Mouse (Mus musculus): ENCODE data around the gene Gm49378. TPM values are rescaled to one million over a fixed set of nuclear protein-coding genes. Genes with fewer than 3 reads are reported as not detected.

Gm49378 gene
- total and polyA plus RNA-seq, 3 experiments, result 0.17 to 11.7 (median 8.7) TPM

DNA sequence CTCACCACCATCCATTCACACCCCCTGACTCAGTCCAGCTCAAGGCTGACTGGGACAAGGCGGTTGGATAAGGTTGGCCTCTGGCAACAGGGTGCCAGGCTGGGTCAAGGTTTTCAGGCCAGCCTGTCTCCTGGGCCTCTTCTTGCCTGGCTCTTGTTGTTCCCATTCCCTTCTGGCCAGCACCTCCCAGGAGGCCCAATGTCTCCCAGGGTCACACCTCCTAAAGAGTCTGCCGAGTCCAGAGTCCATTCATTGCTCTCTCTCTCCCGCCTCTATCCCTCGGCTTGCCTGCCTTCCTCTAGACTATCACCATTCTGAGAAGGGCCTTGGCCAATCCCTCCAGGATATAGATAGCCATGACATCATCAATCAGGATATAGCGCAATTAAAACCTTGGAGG lies 20.3 kb upstream of the Gm49378 start:
- in situ Hi-C loops (cut with MboI; ENCODE audit: low pct_ligation_motif_present, low pct_unique_long_range_greater_than_20kb, low sequenced_read_pairs) (no loop called here), dilution Hi-C loops (cut with MboI; ENCODE audit: extremely low pct_ligation_motif_present, extremely low pct_unique_long_range_greater_than_20kb, low sequenced_read_pairs) (no loop called here)
- H3K4me2 ChIP-seq (ENCODE audit: insufficient read depth, low read depth, poor library complexity, severe bottlenecking), result no peak overlapping the region
- H3K9me3 ChIP-seq (replicated peaks; ENCODE audit: low read length), result no peaks in the 10 kb centered on the region
- H3K27me3 ChIP-seq (replicated peaks), result no peaks in the 10 kb centered on the region
- H3K36me3 ChIP-seq (replicated peaks in 1 of 2; ENCODE audit: control insufficient read depth in 1 of 2, insufficient read depth in 1 of 2, low read length in 1 of 2), result peaks cover 12 to 42% of the 10 kb centered on the region in 2 experiments
- TF ChIP-seq RAD21 (IDR thresholded peaks at IDR 0.05; ENCODE audit: low read depth, low read length) (no peak), USF1 (IDR thresholded peaks at IDR 0.05; ENCODE audit: low read depth, low read length) (no peak)
- no peak overlapping the region for H3K27ac ChIP-seq (ENCODE audit: insufficient read depth, low read depth)
- H3K4me1 ChIP-seq (ENCODE audit: control insufficient read depth in 1 of 2, insufficient read depth in 2 of 2), result peaks cover 0 to 16% of the 10 kb centered on the region in 2 experiments; a peak in 2 of 4 replicates
- H3K9ac ChIP-seq (ENCODE audit: insufficient read depth, low read depth), result no peak overlapping the region
- DNase-seq (ENCODE audit: extremely low read depth), result no peak
- H3K4me3 ChIP-seq (replicated peaks in 1 of 3; ENCODE audit: low read depth in 2 of 3, low read length in 2 of 3, poor library complexity in 1 of 3), result no peak overlapping the region
- H3K79me2 ChIP-seq (replicated peaks; ENCODE audit: control insufficient read depth, extremely low read depth, insufficient read depth, poor library complexity, severe bottlenecking), result no peaks in the 10 kb centered on the region; the same call in none of the 2 replicates

DNA sequence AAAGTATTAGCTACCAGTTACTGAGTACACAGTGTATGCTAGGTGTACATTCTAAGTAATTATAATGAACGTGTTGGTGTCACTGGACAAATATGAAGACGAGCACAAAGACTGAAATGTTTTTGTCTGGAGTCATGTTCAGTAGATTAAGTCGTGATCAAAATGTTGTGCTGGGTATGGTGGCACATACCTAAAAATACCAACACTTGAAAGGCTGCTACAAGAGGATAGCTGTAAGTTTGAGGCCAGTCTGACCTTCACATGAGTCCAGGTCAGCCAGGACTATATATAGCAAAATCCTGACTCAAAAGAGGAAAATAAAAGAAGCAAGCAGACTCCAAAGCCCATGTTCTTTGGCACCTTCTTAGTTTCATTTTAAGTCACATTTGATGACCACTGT lies 19.2 kb upstream of the Gm49378 start:
- Histone ChIP-seq H3K4me3 (replicated peaks in 1 of 3; ENCODE audit: low read depth in 2 of 3, low read length in 2 of 3, poor library complexity in 1 of 3) (no peak overlapping the region), H3K9me3 (replicated peaks; ENCODE audit: low read length) (no peaks in the 10 kb centered on the region), H3K36me3 (replicated peaks in 1 of 2; ENCODE audit: control insufficient read depth in 1 of 2, insufficient read depth in 1 of 2, low read length in 1 of 2) (peaks cover 7 to 32% of the 10 kb centered on the region in 2 experiments), H3K27me3 (replicated peaks) (no peaks in the 10 kb centered on the region), H3K27ac (ENCODE audit: insufficient read depth, low read depth) (no peak overlapping the region), H3K4me1 (ENCODE audit: control insufficient read depth in 1 of 2, insufficient read depth in 2 of 2) (peaks cover 0 to 16% of the 10 kb centered on the region in 2 experiments; a peak in 2 of 4 replicates), H3K4me2 (ENCODE audit: insufficient read depth, low read depth, poor library complexity, severe bottlenecking) (no peak overlapping the region), H3K79me2 (replicated peaks; ENCODE audit: control insufficient read depth, extremely low read depth, insufficient read depth, poor library complexity, severe bottlenecking) (no peaks in the 10 kb centered on the region; the same call in none of the 2 replicates), H3K9ac (ENCODE audit: insufficient read depth, low read depth) (no peak overlapping the region)
- dilution Hi-C loops (cut with MboI; ENCODE audit: extremely low pct_ligation_motif_present, extremely low pct_unique_long_range_greater_than_20kb, low sequenced_read_pairs) (no loop called here), in situ Hi-C loops (cut with MboI; ENCODE audit: low pct_ligation_motif_present, low pct_unique_long_range_greater_than_20kb, low sequenced_read_pairs) (no loop called here)
- DNase-seq (ENCODE audit: extremely low read depth), result no peak
- TF ChIP-seq IRF4 (IDR thresholded peaks at IDR 0.05; ENCODE audit: low read depth, low read length), result peak; percentile 24; the same call in 1 of the 2 replicates
- TF ChIP-seq NRF1 (IDR thresholded peaks at IDR 0.05; ENCODE audit: low read depth, low read length), result no peak
- TF ChIP-seq PAX5 (IDR thresholded peaks at IDR 0.05; ENCODE audit: low read length), result no peak
- TF ChIP-seq USF1 (IDR thresholded peaks at IDR 0.05; ENCODE audit: low read depth, low read length), result no peak
- peak; percentile 51; the same call in 1 of the 2 replicates for TF ChIP-seq MEF2A (IDR thresholded peaks at IDR 0.05; ENCODE audit: borderline replicate concordance, low read depth, low read length)
- TF ChIP-seq KAT2A (IDR thresholded peaks at IDR 0.05; ENCODE audit: insufficient replicate concordance, low read length), result no peak
- no peak for TF ChIP-seq RAD21 (IDR thresholded peaks at IDR 0.05; ENCODE audit: low read depth, low read length)

DNA sequence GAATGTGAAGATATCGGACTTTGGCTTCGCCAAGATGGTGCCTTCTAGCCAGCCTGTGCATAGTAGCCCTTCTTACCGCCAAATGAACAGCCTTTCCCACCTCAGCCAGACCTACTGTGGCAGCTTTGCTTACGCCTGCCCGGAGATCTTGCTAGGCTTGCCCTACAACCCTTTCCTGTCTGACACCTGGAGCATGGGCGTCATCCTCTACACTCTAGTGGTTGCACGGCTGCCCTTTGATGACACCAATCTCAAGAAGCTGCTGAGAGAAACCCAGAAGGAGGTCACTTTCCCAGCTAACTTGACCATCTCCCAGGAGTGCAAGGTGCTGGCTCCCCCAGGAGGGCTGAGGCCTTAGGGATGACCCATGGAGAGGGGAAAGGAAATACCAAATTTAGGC lies 13.8 kb upstream of the Gm49378 start:
- no peak overlapping the region for H3K4me2 ChIP-seq (ENCODE audit: insufficient read depth, low read depth, poor library complexity, severe bottlenecking)
- TF ChIP-seq TCF12 (IDR thresholded peaks at IDR 0.05; ENCODE audit: low read depth, low read length) (no peak), PAX5 (IDR thresholded peaks at IDR 0.05; ENCODE audit: low read length) (no peak), NELFE (IDR thresholded peaks at IDR 0.05; ENCODE audit: low read depth, low read length) (no peak), ZNF384 (IDR thresholded peaks at IDR 0.05; ENCODE audit: low read depth, low read length) (no peak), USF2 (conservative IDR thresholded peaks at IDR 0.05; ENCODE audit: low read depth, low read length) (no peak), BHLHE40 (IDR thresholded peaks at IDR 0.05; ENCODE audit: low read depth, low read length) (no peak), POLR2AphosphoS2 (IDR thresholded peaks at IDR 0.05; ENCODE audit: low read depth, low read length) (no peak), RAD21 (IDR thresholded peaks at IDR 0.05; ENCODE audit: low read depth, low read length) (no peak), MAX (IDR thresholded peaks at IDR 0.05; ENCODE audit: low read length) (no peak), IRF4 (IDR thresholded peaks at IDR 0.05; ENCODE audit: low read depth, low read length) (no peak), KAT2A (IDR thresholded peaks at IDR 0.05; ENCODE audit: insufficient replicate concordance, low read length) (no peak), UBTF (IDR thresholded peaks at IDR 0.05; ENCODE audit: low read depth, low read length) (no peak)
- no peaks in the 10 kb centered on the region for H3K9me3 ChIP-seq (replicated peaks; ENCODE audit: low read length)
- dilution Hi-C loops (cut with MboI; ENCODE audit: extremely low pct_ligation_motif_present, extremely low pct_unique_long_range_greater_than_20kb, low sequenced_read_pairs) (no loop called here), in situ Hi-C loops (cut with MboI; ENCODE audit: low pct_ligation_motif_present, low pct_unique_long_range_greater_than_20kb, low sequenced_read_pairs) (no loop called here)
- H3K27ac ChIP-seq (ENCODE audit: insufficient read depth, low read depth), result no peak overlapping the region
- peaks cover 0 to 13% of the 10 kb centered on the region in 2 experiments for H3K36me3 ChIP-seq (replicated peaks in 1 of 2; ENCODE audit: control insufficient read depth in 1 of 2, insufficient read depth in 1 of 2, low read length in 1 of 2)
- H3K9ac ChIP-seq (ENCODE audit: insufficient read depth, low read depth), result no peak overlapping the region
- no peaks in the 10 kb centered on the region for H3K4me1 ChIP-seq (ENCODE audit: control insufficient read depth in 1 of 2, insufficient read depth in 2 of 2)
- H3K4me3 ChIP-seq (replicated peaks in 1 of 3; ENCODE audit: low read depth in 2 of 3, low read length in 2 of 3, poor library complexity in 1 of 3), result no peak overlapping the region
- no peak for DNase-seq (ENCODE audit: extremely low read depth)
- no peaks in the 10 kb centered on the region for H3K79me2 ChIP-seq (replicated peaks; ENCODE audit: control insufficient read depth, extremely low read depth, insufficient read depth, poor library complexity, severe bottlenecking)
- no peaks in the 10 kb centered on the region for H3K27me3 ChIP-seq (replicated peaks)

Measured in CH12.LX (cell line).